Mouse (Mus musculus) heart, embryonic 13.5 days (tissue): ENCODE measurements around the gene Adgrg5. TPM values are rescaled to one million over a fixed set of nuclear protein-coding genes. Genes with fewer than 3 reads are reported as not detected.

ENCODE experiments used
- ATAC-seq: fragments of 200-750 bp; cut with Nextera tagmentation; 2 replicates; pipeline ENCODE4 v1.8.0; 2017; ENCODE audit warnings: moderate TSS enrichment; ENCODE audit not compliant: insufficient number of reproducible peaks, low FRiP score, low TSS enrichment; ENCODE audit errors: extremely low read depth
- H3K27ac ChIP-seq: fragments of 300-500 bp; sonication (generic); replicated peaks from 2 replicates; pipeline ENCODE4 v1.5.1; 2015; ENCODE audit warnings: moderate library complexity, mild to moderate bottlenecking, inconsistent platforms
- H3K27me3 ChIP-seq: fragments of 300-500 bp; sonication (generic); replicated peaks from 2 replicates; pipeline ENCODE4 v1.6.1; 2015; ENCODE audit warnings: mild to moderate bottlenecking, inconsistent platforms
- H3K36me3 ChIP-seq: fragments of 300-500 bp; sonication (generic); 2 replicates; pipeline ENCODE4 v1.6.1; 2015; ENCODE audit warnings: mild to moderate bottlenecking, inconsistent platforms
- H3K4me1 ChIP-seq: fragments of 300-500 bp; sonication (generic); 2 replicates; pipeline ENCODE4 v1.6.1; 2015; ENCODE audit warnings: inconsistent platforms
- H3K4me2 ChIP-seq: fragments of 300-500 bp; sonication (generic); 2 replicates; pipeline ENCODE4 v1.6.1; 2015; ENCODE audit warnings: inconsistent platforms, mild to moderate bottlenecking, moderate library complexity
- H3K4me3 ChIP-seq: fragments of 300-500 bp; sonication (generic); 2 replicates; pipeline ENCODE4 v1.5.1; 2015; ENCODE audit warnings: moderate library complexity, mild to moderate bottlenecking, inconsistent platforms
- H3K9ac ChIP-seq: fragments of 300-500 bp; sonication (generic); 2 replicates; pipeline ENCODE4 v1.6.1; 2015; ENCODE audit warnings: inconsistent platforms, mild to moderate bottlenecking, moderate library complexity
- H3K9me3 ChIP-seq: fragments of 300-500 bp; sonication (generic); 2 replicates; pipeline ENCODE4 v1.6.1; 2016; ENCODE audit warnings: inconsistent platforms
- WGBS: fragments of 180-500 bp; shearing (Covaris S2); methylation state at CpG from one replicate; pipeline ENCODE4 v1.1.7; 2015; ENCODE audit warnings: mixed read lengths; 5-methylcytosine and 5-hydroxymethylcytosine counted together
- polyA plus RNA-seq: library from polyadenylated mRNA; unstranded; fragments of >200 nt; fragmentation: Nextera tagmentation; extraction: Ambion mirVana; gene quantifications from 2 replicates; pipeline ENCODE4 v1.2.1, GENCODE M21; 2015

Adgrg5 gene
- polyA plus RNA-seq, 1 experiment from 2014 or later = 0.32 TPM

GRCm38 (mm10) chr8:94901031-94901430 is 22.5 kb upstream of the Adgrg5 start:
- Histone ChIP-seq H3K4me2 (peak overlapping the region; percentile 56), H3K9ac (peak overlapping the region; percentile 67), H3K27ac (peak overlapping the region; percentile 92), H3K4me3 (0 out of 2 replicates have a peak overlapping the region, but pooled peaks have one; percentile 1), H3K36me3 (peaks cover 44% of the 10 kb centered on the region), H3K27me3 (no peaks in the 10 kb centered on the region), H3K9me3 (no peaks in the 10 kb centered on the region), H3K4me1 (peaks cover 63% of the 10 kb centered on the region)
- WGBS = 6% methylated on average over 5 of the region's 5 CpGs
- peak; percentile 50; the same call in 1 of the 2 replicates for ATAC-seq

- no peak overlapping the region for H3K9ac ChIP-seq
- no peak for ATAC-seq
- no peaks in the 10 kb centered on the region for H3K9me3 ChIP-seq
- peaks cover 65% of the 10 kb centered on the region for H3K4me1 ChIP-seq
- H3K4me2 ChIP-seq = no peak overlapping the region
- peaks cover 70% of the 10 kb centered on the region for H3K36me3 ChIP-seq
- H3K27ac ChIP-seq = no peak overlapping the region
- no peak overlapping the region for H3K4me3 ChIP-seq
- no peaks in the 10 kb centered on the region for H3K27me3 ChIP-seq
- WGBS = 66% methylated on average over 12 of the region's 12 CpGs
Observed at GRCm38 (mm10) chr8:94903709-94904108, 19.8 kb upstream of the Adgrg5 start.

GRCm38 (mm10) chr8:94904450-94905175 is 18.9 kb upstream of the Adgrg5 start:
- no peak overlapping the region for H3K4me2 ChIP-seq
- H3K4me1 ChIP-seq = peaks cover 57% of the 10 kb centered on the region
- no peaks in the 10 kb centered on the region for H3K27me3 ChIP-seq
- H3K9ac ChIP-seq = peak overlapping the region; percentile 60
- no peak for ATAC-seq
- H3K9me3 ChIP-seq = no peaks in the 10 kb centered on the region
- 57% methylated on average over 12 of the region's 12 CpGs for WGBS
- no peak overlapping the region for H3K4me3 ChIP-seq
- H3K27ac ChIP-seq = peak overlapping the region; percentile 74
- H3K36me3 ChIP-seq = peaks cover 77% of the 10 kb centered on the region

GRCm38 (mm10) chr8:94907591-94908300 is 15.7 kb upstream of the Adgrg5 start:
- H3K4me2 ChIP-seq = no peak overlapping the region
- H3K9ac ChIP-seq = peak overlapping the region; percentile 7; the same call in 1 of the 2 replicates
- WGBS = 74% methylated on average over 18 of the region's 18 CpGs
- no peak for ATAC-seq
- H3K36me3 ChIP-seq = peaks cover 96% of the 10 kb centered on the region
- peaks cover 3% of the 10 kb centered on the region for H3K27me3 ChIP-seq
- no peak overlapping the region for H3K4me3 ChIP-seq
- no peaks in the 10 kb centered on the region for H3K9me3 ChIP-seq
- H3K4me1 ChIP-seq = peaks cover 50% of the 10 kb centered on the region
- no peak overlapping the region for H3K27ac ChIP-seq

GRCm38 (mm10) chr8:94908847-94909246 is 14.6 kb upstream of the Adgrg5 start:
- no peak overlapping the region for H3K27ac ChIP-seq
- peaks cover 92% of the 10 kb centered on the region for H3K36me3 ChIP-seq
- H3K27me3 ChIP-seq = peaks cover 11% of the 10 kb centered on the region
- no peak overlapping the region for H3K9ac ChIP-seq
- no peak overlapping the region for H3K4me3 ChIP-seq
- no peaks in the 10 kb centered on the region for H3K9me3 ChIP-seq
- no peak for ATAC-seq
- H3K4me2 ChIP-seq = no peak overlapping the region
- WGBS = 7% methylated on average over 4 of the region's 4 CpGs
- H3K4me1 ChIP-seq = peaks cover 55% of the 10 kb centered on the region

- peaks cover 65% of the 10 kb centered on the region for H3K4me1 ChIP-seq
Observed at GRCm38 (mm10) chr8:94913061-94913660, 10.3 kb upstream of the Adgrg5 start.

GRCm38 (mm10) chr8:94914256-94914655 is 9.2 kb upstream of the Adgrg5 start:
- H3K4me1 ChIP-seq = peaks cover 63% of the 10 kb centered on the region
- H3K9ac ChIP-seq = peak overlapping the region; percentile 72; the same call in 1 of the 2 replicates
- H3K27ac ChIP-seq = peak overlapping the region; percentile 68; the same call in 1 of the 2 replicates
- 67% methylated on average over 6 of the region's 6 CpGs for WGBS
- H3K9me3 ChIP-seq = no peaks in the 10 kb centered on the region
- peaks cover 42% of the 10 kb centered on the region for H3K36me3 ChIP-seq
- H3K4me2 ChIP-seq = peak overlapping the region; percentile 71
- ATAC-seq = no peak
- H3K4me3 ChIP-seq = 0 out of 2 replicates have a peak overlapping the region, but pooled peaks have one; percentile 5
- H3K27me3 ChIP-seq = peaks cover 11% of the 10 kb centered on the region

More at GRCm38 (mm10) chr8:94913061-94913660, 10.3 kb upstream of the Adgrg5 start:
- H3K4me3 ChIP-seq = peak overlapping the region; percentile 43
- 12% methylated on average over 77 of the region's 77 CpGs for WGBS
- no peaks in the 10 kb centered on the region for H3K9me3 ChIP-seq
- ATAC-seq = no peak
- H3K27me3 ChIP-seq = peaks cover 11% of the 10 kb centered on the region
- peak overlapping the region; percentile 71 for H3K4me2 ChIP-seq
- no peak overlapping the region for H3K27ac ChIP-seq
- H3K36me3 ChIP-seq = peaks cover 50% of the 10 kb centered on the region
- H3K9ac ChIP-seq = peak overlapping the region; percentile 72

GRCm38 (mm10) chr8:94914701-94915101 is 8.8 kb upstream of the Adgrg5 start:
- H3K27ac ChIP-seq = peak overlapping the region; percentile 68
- ATAC-seq = no peak
- H3K4me3 ChIP-seq = peak overlapping the region; percentile 5; the same call in 1 of the 2 replicates
- 29% methylated on average over 3 of the region's 3 CpGs for WGBS
- peaks cover 11% of the 10 kb centered on the region for H3K27me3 ChIP-seq
- peak overlapping the region; percentile 72 for H3K9ac ChIP-seq
- peaks cover 37% of the 10 kb centered on the region for H3K36me3 ChIP-seq
- H3K4me2 ChIP-seq = peak overlapping the region; percentile 71
- H3K4me1 ChIP-seq = peaks cover 63% of the 10 kb centered on the region
- H3K9me3 ChIP-seq = no peaks in the 10 kb centered on the region

GRCm38 (mm10) chr8:94916311-94916959 is 7.1 kb upstream of the Adgrg5 start:
- H3K9me3 ChIP-seq = no peaks in the 10 kb centered on the region
- H3K4me3 ChIP-seq = peak overlapping the region; percentile 87
- H3K27me3 ChIP-seq = peaks cover 11% of the 10 kb centered on the region
- no peak for ATAC-seq
- WGBS = 45% methylated on average over 9 of the region's 9 CpGs
- H3K4me1 ChIP-seq = peaks cover 61% of the 10 kb centered on the region
- H3K4me2 ChIP-seq = peak overlapping the region; percentile 81
- H3K36me3 ChIP-seq = peaks cover 20% of the 10 kb centered on the region
- H3K27ac ChIP-seq = peak overlapping the region; percentile 43
- peak overlapping the region; percentile 85 for H3K9ac ChIP-seq

GRCm38 (mm10) chr8:94916960-94917324 is 6.6 kb upstream of the Adgrg5 start:
- H3K4me3 ChIP-seq = peak overlapping the region; percentile 87
- peaks cover 11% of the 10 kb centered on the region for H3K27me3 ChIP-seq
- H3K9me3 ChIP-seq = no peaks in the 10 kb centered on the region
- peak overlapping the region; percentile 85 for H3K9ac ChIP-seq
- H3K36me3 ChIP-seq = peaks cover 15% of the 10 kb centered on the region
- no peak for ATAC-seq
- peak overlapping the region; percentile 43 for H3K27ac ChIP-seq
- 2% methylated on average over 10 of the region's 10 CpGs for WGBS
- H3K4me1 ChIP-seq = peaks cover 61% of the 10 kb centered on the region
- peak overlapping the region; percentile 81 for H3K4me2 ChIP-seq

- peak; percentile 90 for ATAC-seq
- WGBS = 1% methylated on average over 27 of the region's 27 CpGs
- H3K4me1 ChIP-seq = peaks cover 61% of the 10 kb centered on the region
Observed at GRCm38 (mm10) chr8:94917352-94917751, 6.1 kb upstream of the Adgrg5 start.

More at GRCm38 (mm10) chr8:94917352-94917751, 6.1 kb upstream of the Adgrg5 start:
- H3K36me3 ChIP-seq = peaks cover 11% of the 10 kb centered on the region
- H3K4me2 ChIP-seq = peak overlapping the region; percentile 81
- H3K9ac ChIP-seq = peak overlapping the region; percentile 85
- peak overlapping the region; percentile 81 for H3K27ac ChIP-seq
- no peaks in the 10 kb centered on the region for H3K9me3 ChIP-seq
- peaks cover 11% of the 10 kb centered on the region for H3K27me3 ChIP-seq
- peak overlapping the region; percentile 87 for H3K4me3 ChIP-seq
